Mouse (Mus musculus): ENCODE data around the gene Tsn. TPM values are rescaled to one million over a fixed set of nuclear protein-coding genes. Genes with fewer than 3 reads are reported as not detected.

Gene Tsn
- 40.2 and 55.1 TPM in 2 replicates for polyA plus RNA-seq (2012; rRNA removed; ENCODE audit: low replicate concordance)

GRCm38 (mm10) chr1:118311622-118312326, at the start of gene Tsn:
Gene Tsn, minus strand, starts transcription at chr1:118311739.

GRCm38 (mm10) chr1:118321661-118322201, 10.2 kb upstream of the Tsn start, which contains the start of gene Nifk:
Gene Nifk, plus strand, starts transcription at chr1:118321839.

Other genes starting within 250 kb of the Tsn start
- gene Gm29106, start 135.2 kb downstream of the Tsn start, polyA plus RNA-seq (2012; rRNA removed; ENCODE audit: low replicate concordance), result not detected in 2 replicates
- gene Nifk, start 10.1 kb upstream of the Tsn start, polyA plus RNA-seq (2012; rRNA removed; ENCODE audit: low replicate concordance), result 8.7 and 13.5 TPM in 2 replicates
- 16.2 and 28.2 TPM in 2 replicates for gene Clasp1, start 77.3 kb upstream of the Tsn start, polyA plus RNA-seq (2012; rRNA removed; ENCODE audit: low replicate concordance)

Data from subcutaneous adipose tissue, adult 2 months (tissue).